Mouse (Mus musculus): ENCODE data around the gene Satb2. TPM values are rescaled to one million over a fixed set of nuclear protein-coding genes. Genes with fewer than 3 reads are reported as not detected.

Gene Satb2
- polyA plus RNA-seq, 1 experiment from 2014 or later, result 0.90 TPM

DNA sequence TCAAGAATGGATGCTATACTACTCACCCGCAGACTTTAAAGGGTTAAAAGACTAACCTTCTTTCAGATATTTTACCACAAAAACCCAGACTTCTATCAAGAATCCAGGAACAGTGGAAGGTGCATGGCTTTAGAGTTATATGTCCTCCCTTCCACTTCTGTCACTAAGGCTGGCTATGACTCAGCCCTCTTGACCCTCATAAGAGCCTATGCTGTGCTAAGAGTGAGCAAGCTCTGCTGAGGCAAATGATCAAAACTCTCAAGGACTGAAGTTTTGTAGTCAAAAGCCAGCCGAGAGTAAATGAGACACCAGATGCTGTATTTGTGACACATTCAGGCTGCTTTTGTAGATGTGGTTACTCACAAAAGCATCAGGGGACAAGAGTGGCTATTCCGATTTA is 81.8 kb downstream of the Satb2 start:
- ATAC-seq (replicated peaks; ENCODE audit: insufficient number of reproducible peaks, low FRiP score, low TSS enrichment), result no peak
- no peak overlapping the region for H3K9ac ChIP-seq (ENCODE audit: low read depth, low read length)
- H3K27ac ChIP-seq (ENCODE audit: low read depth, low read length), result no peak overlapping the region
- no peaks in the 10 kb centered on the region for H3K4me1 ChIP-seq (ENCODE audit: control insufficient read depth, insufficient read depth, low read length)
- no peak overlapping the region for H3K4me2 ChIP-seq
- no peak overlapping the region for H3K4me3 ChIP-seq (ENCODE audit: low read depth, low read length)
- no peaks in the 10 kb centered on the region for H3K36me3 ChIP-seq (ENCODE audit: control insufficient read depth, insufficient read depth, low read length)
- H3K9me3 ChIP-seq (replicated peaks; ENCODE audit: control insufficient read depth, low read length), result no peaks in the 10 kb centered on the region
- 77% methylated on average over 3 of the region's 3 CpGs for WGBS (ENCODE audit: insufficient replicate concordance)
- no peaks in the 10 kb centered on the region for H3K27me3 ChIP-seq (ENCODE audit: control insufficient read depth, insufficient read depth, low read length)

DNA sequence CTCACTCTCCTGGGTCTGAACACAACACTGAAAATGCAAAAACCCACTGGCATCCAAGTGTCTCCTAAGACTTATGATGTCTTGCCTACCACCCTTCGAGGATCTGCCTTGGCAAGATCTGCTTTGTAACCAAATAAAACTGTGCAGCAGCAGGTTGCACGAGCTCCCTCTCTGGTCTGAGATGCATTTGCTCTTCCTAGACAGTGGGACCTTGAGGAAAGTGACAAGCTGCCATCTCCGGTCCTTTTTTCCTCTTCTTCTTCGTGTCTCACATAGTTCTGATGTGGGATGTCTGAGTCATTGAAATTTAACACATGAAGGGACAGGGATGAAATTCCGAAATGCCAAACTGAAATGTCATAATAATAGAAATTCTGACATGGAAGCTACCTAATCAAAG is 85.7 kb downstream of the Satb2 start:
- WGBS (ENCODE audit: insufficient replicate concordance), result 85% methylated on average over 5 of the region's 5 CpGs
- H3K36me3 ChIP-seq (ENCODE audit: control insufficient read depth, insufficient read depth, low read length), result no peaks in the 10 kb centered on the region
- no peak overlapping the region for H3K4me3 ChIP-seq (ENCODE audit: low read depth, low read length)
- no peak overlapping the region for H3K9ac ChIP-seq (ENCODE audit: low read depth, low read length)
- no peak overlapping the region for H3K27ac ChIP-seq (ENCODE audit: low read depth, low read length)
- H3K9me3 ChIP-seq (replicated peaks; ENCODE audit: control insufficient read depth, low read length), result no peaks in the 10 kb centered on the region
- no peak for ATAC-seq (replicated peaks; ENCODE audit: insufficient number of reproducible peaks, low FRiP score, low TSS enrichment)
- no peaks in the 10 kb centered on the region for H3K4me1 ChIP-seq (ENCODE audit: control insufficient read depth, insufficient read depth, low read length)
- no peaks in the 10 kb centered on the region for H3K27me3 ChIP-seq (ENCODE audit: control insufficient read depth, insufficient read depth, low read length)
- no peak overlapping the region for H3K4me2 ChIP-seq

DNA sequence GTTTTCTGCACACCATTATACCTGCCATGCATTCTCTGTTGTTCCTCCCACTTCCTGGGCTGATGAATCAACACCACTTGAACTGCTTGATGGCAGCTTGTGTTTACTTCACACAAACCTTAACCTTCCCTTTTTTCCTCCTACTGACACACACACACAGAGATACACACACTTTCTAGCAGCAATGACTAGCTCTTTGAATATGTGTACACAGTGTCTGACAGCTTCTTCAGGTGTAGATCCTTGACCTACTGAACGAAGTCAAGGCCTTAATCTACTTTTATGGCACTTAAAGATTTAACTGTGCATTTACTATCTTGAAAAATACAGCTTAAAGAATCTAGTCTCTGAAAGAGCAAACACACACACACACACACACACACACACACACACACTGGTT is 89.5 kb downstream of the Satb2 start:
- Histone ChIP-seq H3K4me1 (ENCODE audit: control insufficient read depth, insufficient read depth, low read length) (no peaks in the 10 kb centered on the region), H3K36me3 (ENCODE audit: control insufficient read depth, insufficient read depth, low read length) (no peaks in the 10 kb centered on the region), H3K9me3 (replicated peaks; ENCODE audit: control insufficient read depth, low read length) (no peaks in the 10 kb centered on the region), H3K27ac (ENCODE audit: low read depth, low read length) (no peak overlapping the region), H3K4me3 (ENCODE audit: low read depth, low read length) (no peak overlapping the region), H3K4me2 (no peak overlapping the region), H3K27me3 (ENCODE audit: control insufficient read depth, insufficient read depth, low read length) (no peaks in the 10 kb centered on the region), H3K9ac (ENCODE audit: low read depth, low read length) (no peak overlapping the region)
- WGBS (ENCODE audit: insufficient replicate concordance), result 64% methylated on average over 1 of the region's 1 CpGs
- ATAC-seq (replicated peaks; ENCODE audit: insufficient number of reproducible peaks, low FRiP score, low TSS enrichment), result no peak

DNA sequence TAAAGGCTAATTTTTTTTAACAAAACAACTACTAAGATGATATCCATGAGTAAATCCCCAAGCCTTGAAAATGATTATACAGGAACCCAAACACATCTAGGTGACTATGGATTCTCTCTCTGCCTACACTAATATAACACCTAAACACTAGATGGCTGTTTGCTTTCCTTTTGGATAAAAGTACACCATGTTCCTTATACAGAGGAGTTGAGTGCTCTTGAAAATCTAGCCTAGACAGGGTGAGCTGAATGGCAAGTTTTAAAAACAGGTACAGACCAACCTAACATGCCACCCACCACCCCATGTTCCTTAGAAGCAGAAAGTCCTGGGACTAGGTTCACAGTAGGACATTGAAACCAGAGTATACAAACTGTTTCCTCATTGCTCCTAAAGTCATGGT is 90.9 kb downstream of the Satb2 start:
- no peaks in the 10 kb centered on the region for H3K9me3 ChIP-seq (replicated peaks; ENCODE audit: control insufficient read depth, low read length)
- no peak overlapping the region for H3K4me3 ChIP-seq (ENCODE audit: low read depth, low read length)
- H3K9ac ChIP-seq (ENCODE audit: low read depth, low read length), result no peak overlapping the region
- ATAC-seq (replicated peaks; ENCODE audit: insufficient number of reproducible peaks, low FRiP score, low TSS enrichment), result no peak
- no peaks in the 10 kb centered on the region for H3K4me1 ChIP-seq (ENCODE audit: control insufficient read depth, insufficient read depth, low read length)
- no peak overlapping the region for H3K4me2 ChIP-seq
- H3K27ac ChIP-seq (ENCODE audit: low read depth, low read length), result no peak overlapping the region
- no peaks in the 10 kb centered on the region for H3K27me3 ChIP-seq (ENCODE audit: control insufficient read depth, insufficient read depth, low read length)
- no peaks in the 10 kb centered on the region for H3K36me3 ChIP-seq (ENCODE audit: control insufficient read depth, insufficient read depth, low read length)

DNA sequence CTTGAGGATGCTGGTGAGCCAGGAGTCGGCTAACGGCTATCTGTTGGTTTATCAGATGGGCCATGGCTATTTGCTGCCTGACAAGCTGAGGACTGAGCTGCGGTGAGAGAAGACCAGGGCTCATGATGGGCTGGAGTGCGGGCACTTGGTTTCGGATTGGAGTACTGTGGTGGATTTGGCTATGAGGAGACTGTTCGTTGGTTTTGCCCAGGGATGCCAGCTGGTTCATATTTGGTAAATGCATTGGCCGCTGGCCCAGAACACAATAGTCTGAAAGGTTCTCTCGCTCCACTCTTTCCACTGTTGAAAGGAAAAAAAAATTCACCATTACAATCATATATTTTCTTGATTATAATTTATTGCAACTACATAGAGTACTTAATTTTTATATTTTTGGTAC is 107.0 kb downstream of the Satb2 start:
- no peak for ATAC-seq (replicated peaks; ENCODE audit: insufficient number of reproducible peaks, low FRiP score, low TSS enrichment)
- Histone ChIP-seq H3K9me3 (replicated peaks; ENCODE audit: control insufficient read depth, low read length) (no peaks in the 10 kb centered on the region), H3K4me3 (ENCODE audit: low read depth, low read length) (no peak overlapping the region), H3K4me1 (ENCODE audit: control insufficient read depth, insufficient read depth, low read length) (no peaks in the 10 kb centered on the region), H3K36me3 (ENCODE audit: control insufficient read depth, insufficient read depth, low read length) (no peaks in the 10 kb centered on the region), H3K27ac (ENCODE audit: low read depth, low read length) (no peak overlapping the region), H3K27me3 (ENCODE audit: control insufficient read depth, insufficient read depth, low read length) (no peaks in the 10 kb centered on the region), H3K9ac (ENCODE audit: low read depth, low read length) (no peak overlapping the region), H3K4me2 (no peak overlapping the region)
- 81% methylated on average over 8 of the region's 8 CpGs for WGBS (ENCODE audit: insufficient replicate concordance)

DNA sequence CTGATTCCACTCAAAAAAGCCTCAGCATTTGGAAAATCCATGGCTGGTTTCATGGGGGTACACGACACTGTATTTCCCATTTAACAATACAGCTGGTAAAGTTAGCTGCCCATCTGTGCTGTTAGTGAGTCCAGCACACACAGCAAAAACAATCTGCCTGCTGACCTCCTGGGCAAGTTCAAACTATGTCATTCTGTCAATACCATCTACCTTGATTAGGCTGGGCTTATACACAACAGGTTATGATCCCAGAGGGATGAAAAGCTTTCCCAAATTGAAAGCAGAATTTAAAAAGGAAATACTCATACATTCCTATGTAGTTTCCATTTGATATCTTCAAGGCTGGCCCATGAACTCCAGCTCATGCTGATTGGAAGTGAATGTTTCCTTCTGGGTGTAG is 113.2 kb downstream of the Satb2 start:
- no peaks in the 10 kb centered on the region for H3K36me3 ChIP-seq (ENCODE audit: control insufficient read depth, insufficient read depth, low read length)
- WGBS (ENCODE audit: insufficient replicate concordance), result 68% methylated on average over 1 of the region's 1 CpGs
- H3K9ac ChIP-seq (ENCODE audit: low read depth, low read length), result no peak overlapping the region
- ATAC-seq (replicated peaks; ENCODE audit: insufficient number of reproducible peaks, low FRiP score, low TSS enrichment), result no peak
- H3K4me2 ChIP-seq, result no peak overlapping the region
- no peak overlapping the region for H3K27ac ChIP-seq (ENCODE audit: low read depth, low read length)
- no peaks in the 10 kb centered on the region for H3K9me3 ChIP-seq (replicated peaks; ENCODE audit: control insufficient read depth, low read length)
- no peaks in the 10 kb centered on the region for H3K27me3 ChIP-seq (ENCODE audit: control insufficient read depth, insufficient read depth, low read length)
- H3K4me1 ChIP-seq (ENCODE audit: control insufficient read depth, insufficient read depth, low read length), result no peaks in the 10 kb centered on the region
- no peak overlapping the region for H3K4me3 ChIP-seq (ENCODE audit: low read depth, low read length)

DNA sequence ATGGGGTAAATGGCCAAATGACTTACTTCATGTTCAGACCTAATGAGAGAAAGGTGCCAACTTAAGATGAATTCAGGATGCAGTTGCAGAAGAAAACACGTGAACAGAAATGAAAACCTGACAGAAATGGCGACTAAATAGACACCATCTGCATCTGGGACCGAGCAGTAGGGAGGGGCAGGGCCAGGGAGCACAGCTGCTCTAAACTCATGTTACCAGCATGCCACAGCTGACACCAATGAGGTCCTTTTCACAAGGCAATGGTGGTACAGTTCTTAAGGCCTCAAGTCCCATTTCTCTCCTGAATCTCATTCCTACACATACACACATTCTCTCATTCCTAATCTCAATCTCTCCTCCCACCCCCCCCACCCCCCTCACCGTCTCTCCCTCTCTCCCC is 115.7 kb downstream of the Satb2 start:
- Histone ChIP-seq H3K27me3 (ENCODE audit: control insufficient read depth, insufficient read depth, low read length) (no peaks in the 10 kb centered on the region), H3K4me1 (ENCODE audit: control insufficient read depth, insufficient read depth, low read length) (no peaks in the 10 kb centered on the region), H3K9me3 (replicated peaks; ENCODE audit: control insufficient read depth, low read length) (no peaks in the 10 kb centered on the region), H3K36me3 (ENCODE audit: control insufficient read depth, insufficient read depth, low read length) (no peaks in the 10 kb centered on the region), H3K9ac (ENCODE audit: low read depth, low read length) (no peak overlapping the region), H3K4me3 (ENCODE audit: low read depth, low read length) (no peak overlapping the region), H3K27ac (ENCODE audit: low read depth, low read length) (no peak overlapping the region), H3K4me2 (no peak overlapping the region)
- 70% methylated on average over 4 of the region's 4 CpGs for WGBS (ENCODE audit: insufficient replicate concordance)
- no peak for ATAC-seq (replicated peaks; ENCODE audit: insufficient number of reproducible peaks, low FRiP score, low TSS enrichment)

DNA sequence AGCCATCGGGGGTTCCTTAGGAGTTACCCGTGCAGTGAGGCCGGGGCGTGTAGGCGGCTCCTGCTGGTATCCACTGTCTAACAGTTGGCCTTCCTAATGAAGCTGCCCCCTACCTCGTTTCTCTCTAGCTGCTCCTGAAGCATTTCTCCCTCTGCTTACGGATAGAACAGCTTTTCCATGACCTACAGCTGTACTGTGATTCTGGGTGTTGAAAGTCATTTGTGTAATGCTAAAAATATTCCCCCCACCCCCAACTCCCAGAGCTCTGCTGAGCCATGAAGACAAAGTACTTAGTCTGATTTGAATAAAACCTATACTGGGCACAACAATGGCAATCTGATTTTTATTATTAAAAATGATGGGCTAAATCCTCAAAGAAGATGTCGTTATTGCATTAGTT is 121.2 kb downstream of the Satb2 start:
- H3K27ac ChIP-seq (ENCODE audit: low read depth, low read length), result peak overlapping the region; percentile 58; the same call in 1 of the 2 replicates
- ATAC-seq (replicated peaks; ENCODE audit: insufficient number of reproducible peaks, low FRiP score, low TSS enrichment), result no peak

DNA sequence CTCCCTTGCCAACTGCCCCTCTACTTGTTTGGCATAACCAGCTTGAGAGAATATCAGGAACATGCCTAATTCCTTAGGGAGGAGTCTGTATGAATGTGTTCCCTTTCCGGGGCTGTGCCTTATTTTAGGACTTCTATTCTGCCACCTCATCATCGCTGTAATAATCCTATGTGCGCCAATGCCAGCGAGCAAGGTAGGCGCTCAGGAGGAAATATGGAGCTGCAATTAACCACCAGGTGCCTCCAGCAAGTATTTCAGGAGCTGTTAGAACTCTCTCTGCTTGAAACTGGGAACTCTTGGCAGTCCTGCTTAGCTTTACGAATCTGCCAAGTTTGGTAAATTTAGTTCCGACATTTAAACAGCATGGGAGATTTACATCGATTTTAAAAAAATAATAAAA is 128.0 kb downstream of the Satb2 start:
- no peaks in the 10 kb centered on the region for H3K9me3 ChIP-seq (replicated peaks; ENCODE audit: control insufficient read depth, low read length)
- H3K4me3 ChIP-seq (ENCODE audit: low read depth, low read length), result no peak overlapping the region
- no peaks in the 10 kb centered on the region for H3K27me3 ChIP-seq (ENCODE audit: control insufficient read depth, insufficient read depth, low read length)
- H3K9ac ChIP-seq (ENCODE audit: low read depth, low read length), result no peak overlapping the region
- no peak overlapping the region for H3K27ac ChIP-seq (ENCODE audit: low read depth, low read length)
- ATAC-seq (replicated peaks; ENCODE audit: insufficient number of reproducible peaks, low FRiP score, low TSS enrichment), result no peak
- H3K36me3 ChIP-seq (ENCODE audit: control insufficient read depth, insufficient read depth, low read length), result no peaks in the 10 kb centered on the region
- no peak overlapping the region for H3K4me2 ChIP-seq
- 91% methylated on average over 8 of the region's 8 CpGs for WGBS (ENCODE audit: insufficient replicate concordance)
- H3K4me1 ChIP-seq (ENCODE audit: control insufficient read depth, insufficient read depth, low read length), result no peaks in the 10 kb centered on the region

More for the DNA sequence above, 121.2 kb downstream of the Satb2 start:
- no peaks in the 10 kb centered on the region for H3K4me1 ChIP-seq (ENCODE audit: control insufficient read depth, insufficient read depth, low read length)
- 32% methylated on average over 8 of the region's 8 CpGs for whole genome bisulfite sequencing (ENCODE audit: insufficient replicate concordance)
- H3K4me2 ChIP-seq, result no peak overlapping the region
- no peak overlapping the region for H3K9ac ChIP-seq (ENCODE audit: low read depth, low read length)
- H3K4me3 ChIP-seq (ENCODE audit: low read depth, low read length), result no peak overlapping the region
- no peaks in the 10 kb centered on the region for H3K9me3 ChIP-seq (replicated peaks; ENCODE audit: control insufficient read depth, low read length)
- no peaks in the 10 kb centered on the region for H3K36me3 ChIP-seq (ENCODE audit: control insufficient read depth, insufficient read depth, low read length)
- no peaks in the 10 kb centered on the region for H3K27me3 ChIP-seq (ENCODE audit: control insufficient read depth, insufficient read depth, low read length)
